Mouse (Mus musculus): ENCODE data around the gene Fer.

GRCm38 (mm10) chr17:63850016-63850415 lies 12.8 kb upstream of the Fer start:
- TF ChIP-seq CTCF (IDR thresholded peaks at IDR 0.05; ENCODE audit: control insufficient read depth, insufficient read depth, insufficient replicate concordance, low read depth, low read length) (no peak), POLR2A (IDR thresholded peaks at IDR 0.05; ENCODE audit: control insufficient read depth, low read depth, low read length) (no peak)
